Mouse (Mus musculus) regulatory T cell (primary cell): ENCODE results near the gene Foxi3.

Experiments used
- in situ Hi-C: fragments of 300-600 bp; cut with MboI, MseI; formaldehyde crosslinking; loops from one replicate; pipeline ENCODE4 v1.15.1; 2025; ENCODE audit warnings: high pct_unique_total_duplicates

Gene Foxi3

DNA sequence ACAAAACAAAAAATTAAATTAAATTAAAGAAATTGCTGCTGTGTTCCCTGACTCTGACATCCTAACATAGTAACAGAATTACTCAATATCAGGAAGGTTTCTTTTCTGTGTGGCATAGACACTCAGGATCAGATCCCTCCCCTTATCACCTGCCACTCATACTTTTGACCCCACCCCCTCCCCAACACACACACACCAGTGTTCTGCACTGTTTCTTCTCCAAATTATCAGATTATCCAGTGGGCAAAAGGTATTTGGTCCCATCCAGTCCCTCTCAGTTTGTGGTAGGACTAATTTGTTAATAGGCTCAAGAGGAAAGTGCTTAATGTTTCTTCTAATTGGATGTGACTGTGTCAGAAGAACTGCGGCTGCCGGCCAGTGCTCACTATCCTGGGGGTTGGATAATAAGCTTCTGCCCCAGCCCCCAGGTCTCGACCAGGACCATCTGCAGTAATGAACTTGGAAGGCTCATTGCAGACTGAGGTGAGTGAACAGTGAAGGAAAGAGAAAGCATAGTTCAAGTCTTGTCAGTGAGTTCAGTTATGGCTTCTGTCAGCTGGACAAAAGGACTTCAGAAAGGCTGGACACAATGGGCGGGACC lies 39.9 kb downstream of the Foxi3 start:
- in situ Hi-C loops: no loop called here

DNA sequence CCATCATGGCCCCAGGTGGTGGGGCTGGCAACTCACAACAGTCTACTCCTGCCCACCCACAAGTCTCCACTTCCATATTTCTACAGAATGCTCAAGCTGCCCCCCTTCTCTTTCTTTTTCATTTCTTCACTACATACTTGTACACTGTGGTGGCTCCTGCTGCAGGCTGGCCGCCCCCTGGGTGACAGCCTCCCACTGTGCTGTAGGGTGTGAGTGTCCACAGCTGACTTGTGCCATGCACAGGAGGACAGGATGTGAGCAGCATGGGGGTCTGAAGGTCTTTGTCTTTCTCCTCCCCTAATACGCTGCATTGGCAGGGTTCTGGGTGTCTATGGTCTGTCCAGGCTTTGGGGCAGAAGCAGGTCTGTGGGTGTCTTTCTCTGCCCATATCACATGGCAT lies 46.3 kb downstream of the Foxi3 start:
- in situ Hi-C loops: no loop called here

DNA sequence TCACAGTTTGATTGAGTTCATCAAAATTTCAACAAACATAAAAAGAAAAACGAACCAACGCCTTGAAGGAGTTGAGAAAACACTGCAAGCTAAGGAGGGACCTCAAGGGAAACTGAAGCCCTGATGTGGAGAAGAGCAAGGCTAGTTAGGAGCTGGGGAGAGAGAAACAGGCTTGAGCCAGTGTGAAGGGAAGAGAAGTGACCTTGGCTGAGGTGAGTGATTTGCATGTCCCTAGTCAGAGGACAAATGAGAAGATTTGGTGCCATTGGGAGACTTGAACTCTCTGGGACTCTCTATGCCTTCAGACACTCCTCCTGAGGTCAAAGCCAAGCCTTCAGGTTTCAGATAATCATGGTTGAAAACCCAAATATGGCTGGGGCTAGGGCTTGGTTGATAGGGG lies 47.8 kb downstream of the Foxi3 start:
- in situ Hi-C loops: no loop called here
